Mouse (Mus musculus) midbrain, embryonic 11.5 days (tissue): ENCODE measurements around the gene Edem1. TPM values are rescaled to one million over a fixed set of nuclear protein-coding genes. Genes with fewer than 3 reads are reported as not detected.

Experiments used
- ATAC-seq: fragments of 200-750 bp; cut with Nextera tagmentation; 2 replicates; pipeline ENCODE4 v1.8.0; 2017; ENCODE audit warnings: moderate TSS enrichment, moderate library complexity; ENCODE audit not compliant: low FRiP score
- DNase-seq: peaks from one replicate; pipeline ENCODE4 v3.0.0; 2015; ENCODE audit warnings: low spot score; ENCODE audit errors: missing footprints
- H3K27ac ChIP-seq: fragments of 300-500 bp; sonication (generic); 2 replicates; pipeline ENCODE4 v1.5.1; 2014; ENCODE audit warnings: low read depth, low read length
- H3K27me3 ChIP-seq: fragments of 300-500 bp; sonication (generic); 2 replicates; pipeline ENCODE4 v1.6.1; 2014; ENCODE audit warnings: mild to moderate bottlenecking, low read length, moderate library complexity, mixed read lengths; ENCODE audit not compliant: control insufficient read depth, insufficient read depth
- H3K36me3 ChIP-seq: fragments of 300-500 bp; sonication (generic); 2 replicates; pipeline ENCODE4 v1.6.1; 2014; ENCODE audit warnings: mild to moderate bottlenecking, low read length, moderate library complexity, mixed read lengths; ENCODE audit not compliant: control insufficient read depth, insufficient read depth
- H3K4me1 ChIP-seq: fragments of 300-500 bp; sonication (generic); 2 replicates; pipeline ENCODE4 v1.6.1; 2014; ENCODE audit warnings: low read length; ENCODE audit not compliant: control insufficient read depth, insufficient read depth
- H3K4me2 ChIP-seq: fragments of 300-500 bp; sonication (generic); 2 replicates; pipeline ENCODE4 v1.6.1; 2014; ENCODE audit warnings: mild to moderate bottlenecking, moderate library complexity
- H3K4me3 ChIP-seq: fragments of 300-500 bp; sonication (generic); 2 replicates; pipeline ENCODE4 v1.5.1; 2014; ENCODE audit warnings: low read depth, low read length
- H3K9ac ChIP-seq: fragments of 300-500 bp; sonication (generic); 2 replicates; pipeline ENCODE4 v1.6.1; 2014; ENCODE audit warnings: low read length
- H3K9me3 ChIP-seq: fragments of 300-500 bp; sonication (generic); 2 replicates; pipeline ENCODE4 v1.6.1; 2016; ENCODE audit warnings: low read length; ENCODE audit not compliant: control insufficient read depth
- WGBS: fragments of 180-500 bp; shearing (Covaris S2); extraction: QIAGEN DNeasy Blood & Tissue Kit; methylation state at CpG from one replicate; pipeline ENCODE4 v1.1.7; 2014; 5-methylcytosine and 5-hydroxymethylcytosine counted together
- polyA plus RNA-seq: library from polyadenylated mRNA; unstranded; fragments of >200 nt; fragmentation: Nextera tagmentation; extraction: Ambion mirVana; gene quantifications from 2 replicates; pipeline ENCODE4 v1.2.1, GENCODE M21; 2014

The Edem1 gene
- polyA plus RNA-seq, 1 experiment from 2014 or later, result 20.5 TPM

DNA sequence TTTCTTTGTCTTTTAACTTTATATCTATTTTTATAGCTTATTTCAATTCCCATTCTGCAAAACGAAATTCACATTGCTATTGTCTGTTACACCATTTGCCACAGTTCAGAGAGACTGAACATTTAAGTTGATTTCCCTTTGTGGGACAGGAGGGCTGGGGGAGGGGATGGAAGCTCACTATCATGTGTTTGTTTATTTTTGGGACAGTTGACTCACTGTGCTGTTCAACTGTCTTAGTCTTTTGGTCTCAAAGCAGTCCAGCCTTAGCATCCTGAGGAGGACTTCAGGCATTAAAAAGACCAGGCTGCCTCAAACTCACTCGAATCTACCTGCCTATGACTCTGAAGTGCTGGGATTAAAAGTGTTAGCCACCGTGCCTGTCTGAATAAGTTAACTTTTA, 2.4 kb upstream of the Edem1 start:
- DNase-seq, result no peak
- no peak overlapping the region for H3K4me2 ChIP-seq
- H3K9me3 ChIP-seq, result no peaks in the 10 kb centered on the region
- H3K27me3 ChIP-seq, result no peaks in the 10 kb centered on the region
- no peak for ATAC-seq
- WGBS, result 78% methylated on average over 3 of the region's 3 CpGs
- no peak overlapping the region for H3K4me3 ChIP-seq
- peaks cover 12% of the 10 kb centered on the region for H3K4me1 ChIP-seq
- peaks cover 2% of the 10 kb centered on the region; the same call in 1 of the 2 replicates for H3K36me3 ChIP-seq
- H3K27ac ChIP-seq, result no peak overlapping the region
- H3K9ac ChIP-seq, result no peak overlapping the region

DNA sequence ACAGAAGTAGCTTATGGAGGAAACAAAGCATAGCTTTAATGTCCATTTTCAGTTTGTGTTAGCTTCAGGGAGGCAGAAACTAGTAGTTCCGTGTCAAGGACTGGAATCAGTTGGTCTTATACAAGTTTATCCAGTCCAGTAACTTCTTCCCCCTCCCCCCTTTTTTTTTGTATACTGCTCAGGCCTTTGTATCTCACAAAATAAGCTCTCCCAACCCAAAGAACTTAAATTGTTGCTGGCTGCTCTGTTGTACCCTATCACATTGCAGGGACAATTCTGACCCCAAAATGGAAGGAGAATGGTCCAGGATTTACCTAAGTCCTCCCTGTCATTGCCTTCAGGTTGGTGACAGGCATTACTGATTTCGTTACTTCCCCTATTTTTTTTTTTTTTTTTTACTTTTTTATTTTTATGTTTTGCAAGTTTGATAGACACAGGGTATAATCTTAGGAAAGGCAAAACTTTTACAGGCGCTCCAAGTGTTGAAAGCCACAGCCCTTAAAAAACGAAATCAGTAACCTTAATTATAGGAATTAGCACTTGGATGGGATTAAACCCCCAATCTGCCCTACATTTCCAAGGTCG, 1.0 kb upstream of the Edem1 start:
- peak overlapping the region; percentile 86 for H3K4me3 ChIP-seq
- H3K9me3 ChIP-seq, result no peaks in the 10 kb centered on the region
- H3K27me3 ChIP-seq, result no peaks in the 10 kb centered on the region
- 24% methylated on average over 5 of the region's 5 CpGs for WGBS
- no peak overlapping the region for H3K27ac ChIP-seq
- H3K9ac ChIP-seq, result peak overlapping the region; percentile 24; the same call in 1 of the 2 replicates
- no peak for DNase-seq
- peaks cover 15% of the 10 kb centered on the region for H3K4me1 ChIP-seq
- peak overlapping the region; percentile 91 for H3K4me2 ChIP-seq
- peaks cover 2% of the 10 kb centered on the region; the same call in 1 of the 2 replicates for H3K36me3 ChIP-seq
- no peak for ATAC-seq

DNA sequence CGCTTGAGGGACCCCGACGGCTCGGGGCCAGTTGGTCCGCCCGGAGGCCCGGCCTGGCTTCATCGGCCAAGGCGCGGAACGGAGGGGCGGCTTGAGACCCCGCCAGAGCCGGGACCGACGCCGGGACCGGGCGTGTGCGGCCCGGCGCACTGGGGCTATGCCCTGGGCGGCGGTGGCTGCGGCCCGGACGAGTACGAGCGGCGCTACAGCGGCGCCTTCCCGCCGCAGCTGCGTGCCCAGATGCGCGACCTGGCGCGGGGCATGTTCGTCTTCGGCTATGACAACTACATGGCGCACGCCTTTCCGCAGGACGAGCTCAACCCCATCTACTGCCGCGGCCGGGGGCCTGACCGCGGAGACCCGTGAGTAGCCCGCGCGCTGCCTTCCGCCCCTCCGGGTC, 431 bp downstream of the Edem1 start:
- ATAC-seq (peak; percentile 66; the same call in 1 of the 2 replicates), DNase-seq (no peak)
- Histone ChIP-seq H3K9me3 (no peaks in the 10 kb centered on the region), H3K27me3 (no peaks in the 10 kb centered on the region), H3K4me1 (peaks cover 15% of the 10 kb centered on the region), H3K27ac (peak overlapping the region; percentile 65), H3K4me3 (peak overlapping the region; percentile 86), H3K36me3 (no peaks in the 10 kb centered on the region; the same call in 1 of the 2 replicates), H3K9ac (peak overlapping the region; percentile 91), H3K4me2 (peak overlapping the region; percentile 91)
- WGBS, result under 1% methylated on average over 53 of the region's 56 CpGs

DNA sequence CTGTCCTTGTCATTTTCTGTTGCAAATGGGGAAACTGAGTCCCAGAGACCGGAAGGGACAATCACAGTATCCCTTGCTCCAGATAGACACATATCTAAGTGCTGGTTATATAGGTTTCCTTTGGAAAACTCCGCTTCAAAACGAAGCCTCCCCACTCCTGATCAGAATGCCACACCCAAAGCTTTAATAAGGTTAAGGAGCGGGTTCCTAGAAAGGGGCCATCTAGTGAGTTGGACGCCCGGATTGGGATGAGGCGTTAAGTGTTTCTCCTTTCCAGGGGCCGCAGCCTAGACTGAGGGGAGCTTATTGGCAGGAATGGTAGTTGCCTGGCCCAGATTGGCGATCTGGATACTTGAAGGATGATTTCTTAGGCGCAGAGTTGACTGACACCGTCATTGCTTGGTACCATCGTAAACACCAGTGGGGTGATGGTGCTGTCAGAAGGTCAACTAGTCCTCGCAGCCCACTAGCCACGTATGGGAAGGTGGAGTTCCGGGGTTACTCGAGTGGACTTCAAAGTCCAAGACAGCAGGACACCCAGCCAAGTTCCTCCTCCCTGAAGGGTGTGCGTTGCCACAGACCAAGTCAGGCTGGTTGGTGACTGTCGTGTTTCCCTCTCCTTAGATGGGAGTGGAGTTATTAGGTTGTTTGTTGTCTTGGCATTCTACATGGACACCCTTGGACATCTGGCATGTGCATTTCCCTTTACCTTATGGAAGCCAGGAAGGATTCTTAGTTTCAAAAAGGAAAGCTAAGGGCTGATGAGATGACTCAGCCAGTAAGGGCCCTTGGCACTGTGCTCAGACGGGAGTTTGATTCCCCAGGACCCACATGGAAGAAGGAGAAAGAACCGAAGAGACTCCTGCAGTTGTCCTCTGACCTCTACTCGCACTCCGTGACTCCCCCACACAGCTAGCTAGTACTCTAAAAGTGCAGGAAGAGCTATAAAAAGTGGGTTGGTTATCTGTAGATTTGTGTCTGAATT, 1.2 kb downstream of the Edem1 start:
- no peaks in the 10 kb centered on the region for H3K27me3 ChIP-seq

DNA sequence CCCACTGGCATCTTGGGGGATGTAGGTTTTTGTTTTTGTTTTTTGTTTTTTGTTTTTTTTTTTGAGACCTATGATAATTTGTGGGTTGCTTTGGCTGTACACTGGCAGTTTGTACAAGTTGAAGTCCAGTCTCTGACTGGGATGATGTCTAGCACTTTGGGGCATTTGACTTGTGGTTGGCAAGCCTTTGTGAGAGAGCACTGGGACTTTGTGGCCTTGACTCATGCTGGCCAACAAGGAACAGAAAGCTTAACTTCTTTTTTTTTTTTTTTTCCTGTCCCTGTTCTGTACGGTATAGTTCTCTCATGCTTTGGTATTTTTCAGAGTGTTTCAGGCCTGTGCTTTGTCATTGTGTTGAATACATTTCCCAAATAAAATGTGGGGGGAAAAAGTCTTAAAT, 3.7 kb downstream of the Edem1 start:
- H3K4me3 ChIP-seq, result no peak overlapping the region
- no peak overlapping the region for H3K27ac ChIP-seq
- peaks cover 15% of the 10 kb centered on the region for H3K4me1 ChIP-seq
- no peaks in the 10 kb centered on the region for H3K27me3 ChIP-seq
- H3K9ac ChIP-seq, result no peak overlapping the region
- H3K9me3 ChIP-seq, result no peaks in the 10 kb centered on the region
- no peak for DNase-seq
- 88% methylated on average over 1 of the region's 1 CpGs for WGBS
- ATAC-seq, result no peak
- H3K4me2 ChIP-seq, result no peak overlapping the region
- no peaks in the 10 kb centered on the region for H3K36me3 ChIP-seq

More for the DNA sequence above, 1.2 kb downstream of the Edem1 start:
- Histone ChIP-seq H3K36me3 (no peaks in the 10 kb centered on the region), H3K4me1 (peaks cover 15% of the 10 kb centered on the region), H3K4me2 (peak overlapping the region; percentile 91), H3K4me3 (peak overlapping the region; percentile 86), H3K27ac (no peak overlapping the region), H3K9me3 (no peaks in the 10 kb centered on the region), H3K9ac (peak overlapping the region; percentile 91)
- 31% methylated on average over 22 of the region's 22 CpGs for WGBS
- ATAC-seq (no peak), DNase-seq (peak; percentile 92)

DNA sequence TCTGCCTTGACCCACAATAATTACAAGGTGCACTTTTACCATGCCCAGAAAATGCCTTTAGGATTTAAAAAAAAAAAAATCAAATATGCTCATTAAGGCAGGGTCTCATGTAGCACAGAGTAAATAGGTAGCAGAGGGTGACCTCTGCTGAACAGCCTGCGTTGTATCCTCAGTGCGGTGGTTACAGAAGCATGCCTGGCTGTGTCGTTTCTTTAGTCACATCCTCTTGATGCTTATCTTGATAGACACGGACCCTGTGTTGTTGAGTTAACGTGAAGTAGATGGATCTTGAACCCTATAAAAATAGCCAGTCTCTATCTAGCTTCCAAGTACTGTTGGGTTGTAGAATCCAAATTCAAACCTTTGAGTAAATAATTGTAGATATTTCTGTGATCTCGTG, 4.5 kb downstream of the Edem1 start:
- Histone ChIP-seq H3K9ac (no peak overlapping the region), H3K9me3 (no peaks in the 10 kb centered on the region), H3K4me1 (peaks cover 13% of the 10 kb centered on the region)

DNA sequence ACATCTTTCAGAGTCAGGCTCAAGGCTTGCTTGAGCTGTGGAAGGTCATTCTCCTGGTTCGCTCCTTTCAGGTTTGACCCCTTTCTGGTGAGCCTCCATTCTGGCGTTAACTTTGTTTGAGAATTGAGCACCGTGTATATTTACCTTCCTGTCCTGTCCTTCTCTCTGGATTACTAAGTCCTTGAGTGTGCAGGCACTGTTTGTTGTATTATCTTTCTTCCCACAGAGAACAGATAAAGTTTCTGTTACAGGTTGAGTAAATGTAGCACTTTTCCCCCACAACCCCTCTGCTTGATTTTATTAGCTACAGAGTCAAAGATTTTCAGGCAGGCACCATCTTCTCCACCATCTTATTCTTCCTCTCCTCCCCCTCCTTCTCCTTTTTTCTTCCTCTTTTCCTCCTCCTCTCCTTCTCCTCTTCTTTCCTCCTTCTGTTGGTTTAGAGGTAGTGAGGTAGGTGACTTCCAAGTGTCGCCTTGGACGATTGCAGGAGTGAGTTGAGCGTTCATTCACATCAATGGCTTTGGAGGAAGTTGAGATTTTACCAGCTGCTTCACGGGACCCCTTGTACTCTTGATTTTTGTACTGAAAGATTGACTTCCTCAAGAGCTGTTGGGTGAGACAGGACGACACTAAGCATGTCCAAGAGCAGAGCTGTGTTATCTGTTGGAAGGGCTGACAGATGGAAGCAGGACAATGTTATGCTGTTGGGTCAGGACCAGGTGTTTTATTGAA, 5.7 kb downstream of the Edem1 start:
- 84% methylated on average over 8 of the region's 8 CpGs for WGBS
- H3K9me3 ChIP-seq, result no peaks in the 10 kb centered on the region
- H3K9ac ChIP-seq, result no peak overlapping the region
- ATAC-seq, result no peak
- no peak for DNase-seq
- no peak overlapping the region for H3K27ac ChIP-seq
- no peaks in the 10 kb centered on the region for H3K27me3 ChIP-seq
- H3K4me1 ChIP-seq, result peaks cover 13% of the 10 kb centered on the region
- no peak overlapping the region for H3K4me2 ChIP-seq
- 0 out of 2 replicates have a peak, but pooled peaks cover 3% of the 10 kb centered on the region for H3K36me3 ChIP-seq
- H3K4me3 ChIP-seq, result no peak overlapping the region

More for the DNA sequence above, 4.5 kb downstream of the Edem1 start:
- Histone ChIP-seq H3K27me3 (no peaks in the 10 kb centered on the region), H3K36me3 (0 out of 2 replicates have a peak, but pooled peaks cover 3% of the 10 kb centered on the region), H3K4me2 (no peak overlapping the region), H3K27ac (no peak overlapping the region), H3K4me3 (no peak overlapping the region)
- DNase-seq (no peak), ATAC-seq (no peak)
- WGBS, result 89% methylated on average over 6 of the region's 6 CpGs

DNA sequence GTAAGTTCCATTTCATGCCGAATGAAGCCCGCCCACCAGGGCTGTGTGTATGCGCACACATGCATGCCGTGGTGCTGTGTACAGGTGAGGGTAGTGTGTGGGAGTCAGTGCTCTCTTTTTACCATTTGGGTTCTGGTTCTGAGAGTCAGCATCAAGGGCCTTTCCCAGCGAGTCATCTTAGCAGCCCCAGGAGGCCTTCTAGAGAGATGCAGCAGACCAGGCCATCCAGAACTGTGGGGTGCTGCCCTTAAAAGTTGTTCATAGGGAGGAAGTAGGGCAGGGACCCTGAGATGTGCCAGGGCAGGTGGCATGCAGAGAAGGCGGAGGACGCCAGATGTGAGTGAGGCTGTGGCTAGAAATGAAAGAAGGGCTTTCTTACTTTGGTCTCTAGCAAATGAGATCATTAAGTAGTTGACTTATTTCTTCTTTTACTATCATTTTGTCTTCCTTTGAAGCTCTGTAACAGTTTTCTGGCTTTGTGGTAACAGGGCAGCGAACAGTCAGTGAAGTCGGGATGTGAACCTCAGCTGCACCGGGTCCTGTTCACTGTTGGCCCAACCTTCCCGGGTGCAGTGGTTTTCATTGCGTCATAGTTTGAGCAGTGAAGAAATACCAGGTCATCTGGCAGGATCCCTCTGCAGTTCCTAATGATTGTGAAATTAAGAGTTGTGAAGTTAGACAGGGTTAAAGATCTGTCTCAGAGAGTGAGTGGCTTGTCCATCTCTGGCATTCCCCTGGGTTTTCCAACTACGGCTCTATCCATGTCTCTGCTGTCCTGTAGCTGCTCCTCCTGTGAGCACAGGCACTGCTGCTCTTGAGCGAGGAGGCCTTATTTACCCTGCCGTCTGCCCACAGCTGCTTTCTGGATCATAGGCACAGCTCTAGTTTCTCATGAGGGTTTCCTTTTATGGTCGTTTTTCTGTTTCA, 7.6 kb downstream of the Edem1 start:
- no peak for DNase-seq
- 90% methylated on average over 16 of the region's 16 CpGs for WGBS
- Histone ChIP-seq H3K27ac (no peak overlapping the region), H3K4me1 (0 out of 2 replicates have a peak, but pooled peaks cover 2% of the 10 kb centered on the region), H3K4me3 (no peak overlapping the region), H3K4me2 (no peak overlapping the region), H3K9me3 (no peaks in the 10 kb centered on the region), H3K36me3 (0 out of 2 replicates have a peak, but pooled peaks cover 3% of the 10 kb centered on the region), H3K27me3 (no peaks in the 10 kb centered on the region), H3K9ac (no peak overlapping the region)
- ATAC-seq, result no peak
